Mouse (Mus musculus): ENCODE measurements around the gene Ros1.

- TF ChIP-seq CTCF (IDR thresholded peaks at IDR 0.05; ENCODE audit: borderline replicate concordance, extremely low read depth, insufficient read depth, insufficient read length): no peak
- TF ChIP-seq POLR2A (IDR thresholded peaks at IDR 0.05; ENCODE audit: borderline replicate concordance, extremely low read depth, insufficient read depth, insufficient read length, poor library complexity, severe bottlenecking): no peak
Observed at GRCm38 (mm10) chr10:52242680-52243323, 47.8 kb upstream of the Ros1 start.

Measured in brain, embryonic 14.5 days (tissue).